Mouse (Mus musculus) olfactory bulb, adult 2 months (tissue): ENCODE data around the gene Ift27.

Experiments
- CTCF ChIP-seq: fragments of 200-500 bp; IDR thresholded peaks from 2 replicates; pipeline ENCODE4 v1.5.1; 2012; ENCODE audit warnings: low read depth, mild to moderate bottlenecking, low read length, moderate library complexity; ENCODE audit not compliant: insufficient read depth
- POLR2A ChIP-seq: fragments of 200-500 bp; IDR thresholded peaks from 2 replicates; pipeline ENCODE4 v1.6.1; 2012; ENCODE audit warnings: mild to moderate bottlenecking, low read depth, low read length, moderate library complexity; ENCODE audit not compliant: insufficient read depth

GRCm38 (mm10) chr15:78204053-78204847 is 30.3 kb upstream of the Ift27 start:
- TF ChIP-seq CTCF, result 0 out of 2 replicates have a peak, but pooled peaks have one; percentile 6
- TF ChIP-seq POLR2A, result no peak
